Mouse (Mus musculus) adrenal gland, postnatal 36 days (tissue): ENCODE data around the gene Acot3. TPM values are rescaled to one million over a fixed set of nuclear protein-coding genes. Genes with fewer than 3 reads are reported as not detected.
A peak's percentile ranks its signal among the peaks of the same experiment; 100 is the strongest.
"Not testable (repeated sequence)": the region's sequence is repeated elsewhere in the genome, so short reads cannot be mapped to it uniquely, and the experiment has no call there.

Experiments
- DNase-seq, 2 experiments: peaks; one replicate each; pipeline ENCODE4 v3.0.0; 2021; ENCODE audit warnings: mixed read lengths in 1 of 2
- total RNA-seq, 2 experiments: library from RNA; stranded (reverse); gene quantifications; 2 replicates each; pipeline ENCODE4 v1.2.3; 2021

Acot3 gene
- total RNA-seq, 2 experiments from 2014 or later: 1.3 TPM; not detected in 1

GRCm38 (mm10) chr12:84042248-84042647, 9.7 kb upstream of the Acot3 start:
- DNase-seq: no peak

- no peak for DNase-seq
Measured at GRCm38 (mm10) chr12:84044045-84044444, 7.9 kb upstream of the Acot3 start.

GRCm38 (mm10) chr12:84046906-84047305, 5.0 kb upstream of the Acot3 start:
- DNase-seq: no peak

GRCm38 (mm10) chr12:84050744-84051143, 1.2 kb upstream of the Acot3 start:
- not testable (repeated sequence) for DNase-seq

- DNase-seq: no peak
Measured at GRCm38 (mm10) chr12:84052609-84053008, 665 bp downstream of the Acot3 start.

- no peak for DNase-seq
Measured at GRCm38 (mm10) chr12:84053173-84053572, 1.2 kb downstream of the Acot3 start.

GRCm38 (mm10) chr12:84053679-84054391, 1.9 kb downstream of the Acot3 start:
- DNase-seq: peak; percentile 28 to 32

GRCm38 (mm10) chr12:84060946-84061345, 9.0 kb downstream of the Acot3 start:
- DNase-seq: no peak

GRCm38 (mm10) chr12:84062336-84062735, 10.4 kb downstream of the Acot3 start:
- DNase-seq: no peak

GRCm38 (mm10) chr12:84063228-84063627, 11.3 kb downstream of the Acot3 start:
- DNase-seq: no peak

GRCm38 (mm10) chr12:84063833-84064232, 11.9 kb downstream of the Acot3 start:
- DNase-seq: no peak

GRCm38 (mm10) chr12:84064621-84065020, 12.7 kb downstream of the Acot3 start:
- no peak for DNase-seq

- DNase-seq: no peak
Measured at GRCm38 (mm10) chr12:84067752-84068151, 15.8 kb downstream of the Acot3 start.

- DNase-seq: no peak
Measured at GRCm38 (mm10) chr12:84068296-84068695, 16.4 kb downstream of the Acot3 start.

GRCm38 (mm10) chr12:84068986-84069385, 17.0 kb downstream of the Acot3 start, which contains the start of gene Acot5:
Gene Acot5, plus strand, starts transcription at chr12:84069325.
- no peak for DNase-seq

GRCm38 (mm10) chr12:84069582-84069981, 17.6 kb downstream of the Acot3 start:
- DNase-seq: peak; percentile 56 to 57

- no peak for DNase-seq
Measured at GRCm38 (mm10) chr12:84071696-84072095, 19.8 kb downstream of the Acot3 start.

- DNase-seq: no peak
Measured at GRCm38 (mm10) chr12:84077371-84077990, 25.5 kb downstream of the Acot3 start.

GRCm38 (mm10) chr12:84083842-84084241, 31.9 kb downstream of the Acot3 start:
- DNase-seq: no peak

- DNase-seq: no peak
Measured at GRCm38 (mm10) chr12:84084581-84084980, 32.6 kb downstream of the Acot3 start.

- DNase-seq: not testable (repeated sequence)
Measured at GRCm38 (mm10) chr12:84094666-84095065, 42.7 kb downstream of the Acot3 start.

GRCm38 (mm10) chr12:84099605-84100004, 47.7 kb downstream of the Acot3 start:
- DNase-seq: no peak

GRCm38 (mm10) chr12:84100071-84100470, 48.1 kb downstream of the Acot3 start:
- DNase-seq: peak in 1 of 2 experiments; percentile 7
